Mouse (Mus musculus) frontal cortex, adult 2 months (tissue): ENCODE data around the gene Atxn7l3b. TPM values are rescaled to one million over a fixed set of nuclear protein-coding genes. Genes with fewer than 3 reads are reported as not detected.
A peak's percentile ranks its signal among the peaks of the same experiment; 100 is the strongest.
"Not testable (repeated sequence)": the region's sequence is repeated elsewhere in the genome, so short reads cannot be mapped to it uniquely, and the experiment has no call there.

ENCODE experiments used
- DNase-seq, 2 experiments: peaks; one replicate each; pipeline ENCODE4 v3.0.0; 2022; ENCODE audit warnings: low spot score in 1 of 2; ENCODE audit errors: extremely low spot score in 1 of 2
- polyA plus RNA-seq: library from polyadenylated mRNA; depleted of rRNA; stranded (reverse); fragments of >200 nt; gene quantifications from 2 replicates; pipeline ENCODE4 v1.2.3, GENCODE M21; 2012; rRNA removed

Gene Atxn7l3b
- polyA plus RNA-seq, result 86.9 and 92.5 TPM in 2 replicates

DNA sequence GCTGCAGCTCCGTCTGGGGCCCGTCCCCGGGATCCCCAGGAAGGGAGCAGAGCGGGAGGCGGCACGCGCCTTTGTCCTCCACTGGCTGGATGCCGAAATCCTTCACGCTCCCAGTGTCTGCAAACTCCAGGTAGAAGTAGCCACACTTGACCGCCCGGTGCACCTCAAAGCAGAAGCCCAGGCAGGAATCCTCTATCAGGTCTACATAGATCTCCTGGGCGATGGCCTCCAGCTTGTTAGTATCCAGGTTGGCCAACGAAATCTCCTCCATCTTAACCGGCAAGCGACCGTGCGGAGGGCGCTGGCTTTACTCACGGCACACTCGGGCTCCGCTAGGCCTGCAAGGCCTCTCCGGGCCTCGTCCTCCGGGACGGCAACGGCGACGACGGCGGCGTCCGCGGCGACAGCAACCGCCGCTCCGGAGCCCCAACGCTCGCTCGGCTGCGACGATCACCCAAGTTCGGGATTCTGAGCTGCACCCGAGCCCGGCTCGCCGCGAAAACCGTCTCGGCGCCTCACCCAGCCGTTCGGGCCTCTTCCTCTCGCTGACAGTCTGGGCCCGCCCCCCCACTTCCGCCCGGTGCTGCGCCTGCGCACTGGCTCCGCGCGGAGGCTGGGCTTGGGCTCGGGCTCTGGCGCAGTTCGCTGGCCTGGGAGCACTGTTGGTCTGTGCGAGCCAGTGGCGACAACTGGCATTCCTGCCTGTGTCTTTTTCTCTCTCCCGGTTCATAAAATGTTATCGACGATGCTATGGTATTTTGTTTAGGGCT lies at the start of gene Atxn7l3b:
Gene Atxn7l3b, minus strand, starts transcription at position 550 of the 770 bp plus-strand sequence.
- peak; percentile 73 to 96 for DNase-seq

DNA sequence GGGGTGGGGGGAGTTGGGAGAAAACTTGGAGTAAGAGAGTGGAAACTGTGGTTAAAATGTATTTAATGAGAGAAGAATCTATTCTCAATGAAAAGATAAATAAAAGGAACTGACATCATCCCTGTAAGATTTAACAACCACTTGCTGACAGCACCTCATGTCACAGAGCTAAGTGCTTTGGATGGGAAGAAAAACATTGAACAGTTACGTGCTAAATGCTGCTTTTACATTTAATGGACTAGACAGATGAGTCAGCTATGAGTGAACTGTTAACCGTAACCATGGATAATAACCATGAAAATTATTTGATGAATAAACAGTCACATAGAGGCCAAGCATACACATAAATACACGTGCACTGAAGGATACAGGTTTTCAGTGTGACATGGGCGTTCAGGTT lies 48.8 kb upstream of the Atxn7l3b start:
- DNase-seq, result no peak

- DNase-seq, result no peak
Observed at GRCm38 (mm10) chr10:112973286-112974026, 44.7 kb upstream of the Atxn7l3b start.

DNA sequence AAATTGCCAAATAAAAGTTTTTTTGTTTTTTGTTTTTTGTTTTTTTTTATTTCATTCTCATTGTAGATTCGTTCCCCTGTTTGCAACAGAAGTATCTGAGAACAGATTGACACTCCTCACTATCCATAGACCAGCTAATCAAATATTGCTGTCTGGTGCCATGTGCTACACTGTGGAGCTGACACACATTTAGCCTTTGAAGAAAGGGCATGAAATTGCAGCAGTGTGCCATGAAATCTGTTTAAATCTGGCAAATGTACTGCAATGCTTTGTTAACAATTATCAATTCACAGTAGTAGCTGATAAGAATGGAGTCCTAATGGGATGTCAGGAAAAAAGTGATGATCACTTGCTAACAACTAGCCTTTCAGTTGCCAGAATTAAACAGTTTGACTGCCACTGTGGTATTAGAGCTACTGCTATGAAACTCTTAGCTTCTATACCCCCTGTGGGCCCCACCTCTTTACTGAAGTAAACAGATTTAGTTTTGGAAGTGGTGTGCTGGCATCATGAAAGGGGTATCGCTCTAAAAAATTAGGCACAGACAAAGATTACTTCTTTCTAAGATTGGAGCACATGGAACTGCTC lies 41.3 kb upstream of the Atxn7l3b start:
- DNase-seq, result no peak

DNA sequence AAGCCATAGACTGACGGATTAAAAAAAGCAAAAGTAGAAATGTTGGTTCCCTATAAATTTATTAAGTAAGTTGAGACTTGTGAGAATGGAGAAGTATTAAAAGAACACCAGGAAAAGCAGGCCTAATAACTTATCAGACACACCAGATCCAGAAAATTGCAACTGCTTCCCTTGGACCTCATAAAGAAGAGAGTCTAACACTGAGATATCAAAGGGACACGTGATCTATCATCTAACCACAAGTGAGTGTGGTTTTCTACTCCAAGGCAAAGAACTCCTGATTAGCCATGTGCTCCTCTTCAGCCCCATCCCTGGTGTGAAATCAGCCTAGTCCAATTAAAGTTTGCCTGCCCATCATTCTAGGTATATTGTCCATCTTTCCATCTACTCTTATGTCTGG lies 38.8 kb upstream of the Atxn7l3b start:
- DNase-seq, result no peak

DNA sequence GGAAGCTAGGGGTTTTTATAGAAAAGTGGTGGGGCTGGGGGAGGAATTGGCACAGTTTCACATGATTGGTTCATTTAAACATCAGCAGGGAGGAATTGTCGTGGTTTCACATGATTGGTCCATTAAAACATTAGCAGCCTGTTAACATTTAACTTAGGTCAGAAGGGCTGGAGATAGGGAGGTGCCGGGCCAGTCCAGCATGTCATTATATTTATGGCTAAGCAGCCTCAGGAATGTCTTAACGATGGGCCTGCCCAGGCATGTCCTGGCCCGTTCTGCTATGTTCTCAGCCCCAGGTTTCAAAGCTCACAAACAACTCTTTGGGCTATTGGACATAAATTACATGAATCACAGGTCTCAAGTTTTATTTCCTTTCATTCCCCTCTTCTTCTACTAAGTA lies 33.4 kb upstream of the Atxn7l3b start:
- not testable (repeated sequence) for DNase-seq

- no peak for DNase-seq
Observed at GRCm38 (mm10) chr10:112954140-112954539, 25.3 kb upstream of the Atxn7l3b start.

- DNase-seq, result no peak
Observed at GRCm38 (mm10) chr10:112948453-112948852, 19.7 kb upstream of the Atxn7l3b start.

DNA sequence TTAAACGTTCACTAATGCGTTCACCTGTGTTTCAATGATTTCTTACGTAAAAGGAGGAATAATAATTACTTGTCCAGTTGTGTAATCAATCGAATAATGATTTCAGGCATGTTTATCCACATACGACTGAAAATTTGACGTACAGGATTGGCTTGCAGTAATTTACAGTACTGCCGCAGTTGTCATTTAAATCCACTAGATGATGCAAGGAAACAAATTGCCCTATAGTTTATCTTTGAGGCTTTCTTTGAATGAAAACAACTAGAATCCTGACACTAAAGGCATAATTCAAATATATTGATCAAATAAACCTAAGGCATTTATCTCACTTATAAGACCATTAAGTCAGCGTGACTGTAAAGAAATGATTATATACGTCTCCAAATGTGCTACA lies 418 bp upstream of the Atxn7l3b start:
- DNase-seq, result no peak

DNA sequence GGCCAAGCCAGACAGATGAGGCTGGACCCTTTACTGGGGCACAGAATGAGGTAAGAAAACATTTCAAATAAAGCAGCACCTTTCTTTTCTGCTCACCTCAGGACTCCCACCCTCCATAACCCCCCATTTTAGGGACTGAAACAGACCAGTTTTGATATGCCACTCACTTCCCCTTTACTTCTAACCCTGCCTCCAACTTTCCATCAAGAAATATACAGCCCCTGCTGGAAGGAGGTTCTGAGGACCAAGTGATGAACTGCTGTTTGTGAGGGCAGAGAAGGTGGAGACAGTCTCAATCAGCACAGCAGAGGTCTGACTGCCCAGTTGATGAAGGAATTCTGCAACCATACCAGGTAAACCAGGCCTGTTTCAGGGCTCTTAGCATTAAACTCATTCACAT lies 1.8 kb downstream of the Atxn7l3b start:
- no peak for DNase-seq

GRCm38 (mm10) chr10:112926271-112926670 lies 2.5 kb downstream of the Atxn7l3b start:
- DNase-seq, result no peak

DNA sequence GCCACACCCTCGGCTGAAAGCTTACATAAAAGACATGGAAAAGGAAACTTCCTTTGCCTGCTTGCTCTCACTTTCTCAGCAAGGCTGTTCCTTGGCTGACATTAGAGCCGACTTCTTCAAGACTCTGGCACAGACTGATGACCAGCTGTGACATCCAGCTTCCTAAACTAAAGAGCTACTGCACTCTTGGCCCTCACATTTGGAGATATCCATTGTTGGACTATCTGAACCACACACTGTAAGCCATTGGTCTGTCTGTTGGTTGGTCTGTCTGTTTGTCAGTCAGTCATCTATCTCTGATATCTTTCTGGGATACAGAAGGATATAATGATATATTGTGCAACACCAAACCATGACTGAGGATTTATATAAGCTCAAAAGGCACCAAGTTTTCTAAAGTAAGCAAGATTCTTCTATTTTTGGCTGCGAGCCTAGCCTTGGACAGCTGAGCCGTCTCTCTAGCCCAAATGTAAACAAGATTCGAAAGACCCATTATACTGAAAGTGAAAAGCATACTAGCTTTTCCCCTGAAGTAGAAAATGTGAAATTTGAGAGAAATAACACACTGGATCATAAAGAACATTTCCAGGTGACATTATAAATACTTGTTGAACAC lies 12.1 kb downstream of the Atxn7l3b start:
- DNase-seq, result no peak

DNA sequence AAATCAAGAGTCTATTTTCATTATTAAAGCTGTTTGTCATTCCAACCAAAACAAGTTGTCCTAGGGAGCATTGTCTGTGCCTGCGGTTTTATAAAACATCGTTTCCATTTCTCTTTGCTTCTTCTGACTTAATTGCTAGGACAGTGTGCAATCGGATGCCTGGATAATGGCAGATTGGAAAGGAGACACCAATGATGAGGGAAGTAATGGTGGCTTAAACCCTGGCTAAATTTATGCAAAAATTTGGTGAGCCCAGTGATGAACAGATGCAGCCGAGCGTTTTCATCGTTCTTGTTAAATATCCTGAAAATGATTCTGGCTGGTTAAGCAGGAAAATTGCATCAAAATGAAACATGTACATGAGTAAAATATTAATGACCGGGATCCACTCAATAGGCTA lies 28.6 kb downstream of the Atxn7l3b start:
- no peak for DNase-seq

GRCm38 (mm10) chr10:112899796-112900195 lies 29.0 kb downstream of the Atxn7l3b start:
- no peak for DNase-seq

- DNase-seq, result no peak
Observed at GRCm38 (mm10) chr10:112896636-112897035, 32.2 kb downstream of the Atxn7l3b start.

- no peak for DNase-seq
Observed at GRCm38 (mm10) chr10:112893622-112894252, 35.1 kb downstream of the Atxn7l3b start.

DNA sequence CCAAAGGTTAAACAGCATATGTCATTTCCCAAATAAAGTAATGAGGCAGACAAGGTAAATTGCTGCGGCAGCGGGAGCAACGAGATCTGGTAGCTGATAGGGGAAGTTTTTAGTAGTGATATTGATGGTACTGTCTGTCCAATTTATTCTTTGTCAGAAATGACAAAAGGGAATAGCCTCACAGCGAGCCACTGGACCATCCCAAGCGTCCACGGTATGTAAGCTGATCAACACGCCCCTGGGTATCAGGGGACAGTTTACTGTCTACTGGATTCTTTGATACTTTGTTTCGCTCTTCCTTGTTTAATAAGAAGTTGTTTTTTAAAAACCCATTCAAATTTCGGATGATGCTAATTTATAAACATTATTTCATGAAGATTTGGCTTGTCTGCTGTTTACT lies 44.7 kb downstream of the Atxn7l3b start:
- DNase-seq, result no peak

- DNase-seq, result no peak
Observed at GRCm38 (mm10) chr10:112883688-112884004, 45.2 kb downstream of the Atxn7l3b start.

DNA sequence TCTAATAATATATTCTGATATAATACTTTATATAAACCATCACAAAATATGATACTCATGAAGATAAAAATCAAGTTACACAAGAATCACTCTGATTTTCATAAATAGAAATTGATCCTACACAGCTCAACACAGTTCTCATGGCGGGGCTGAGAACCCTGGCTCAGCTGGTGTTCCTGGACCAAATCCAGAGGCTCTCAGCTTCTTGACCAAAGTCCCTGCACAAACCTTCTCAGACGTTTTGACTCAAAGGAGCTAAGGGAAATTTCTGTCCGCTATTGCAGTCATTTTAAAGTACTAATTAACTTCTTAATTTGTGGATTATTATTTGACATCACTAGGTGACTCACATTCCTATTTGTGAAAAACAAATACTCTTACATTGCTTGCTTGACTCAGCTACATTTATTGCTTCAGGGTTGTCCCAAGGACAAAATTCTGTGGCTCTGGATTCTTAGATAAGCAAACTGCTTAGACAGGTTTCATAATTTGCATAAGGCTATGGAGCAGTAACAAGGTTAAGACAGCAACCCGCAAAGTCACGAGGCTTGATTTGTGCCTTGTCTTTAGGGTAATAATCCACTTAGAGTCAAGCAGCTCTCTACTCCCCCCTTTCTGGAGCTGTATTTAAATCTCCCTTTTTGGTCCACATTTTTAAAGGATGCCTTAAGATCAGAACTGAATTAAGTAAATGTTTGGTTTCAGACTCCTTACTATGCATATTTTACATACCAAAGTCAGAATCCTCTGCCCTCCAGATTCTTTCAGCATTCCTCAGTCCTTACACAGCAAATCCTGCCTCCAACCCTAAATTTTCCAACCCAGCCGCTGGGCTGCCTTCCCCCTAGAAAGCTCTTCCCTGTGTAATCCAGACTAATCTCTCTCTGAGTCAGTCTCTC lies 45.8 kb downstream of the Atxn7l3b start:
- DNase-seq, result no peak

DNA sequence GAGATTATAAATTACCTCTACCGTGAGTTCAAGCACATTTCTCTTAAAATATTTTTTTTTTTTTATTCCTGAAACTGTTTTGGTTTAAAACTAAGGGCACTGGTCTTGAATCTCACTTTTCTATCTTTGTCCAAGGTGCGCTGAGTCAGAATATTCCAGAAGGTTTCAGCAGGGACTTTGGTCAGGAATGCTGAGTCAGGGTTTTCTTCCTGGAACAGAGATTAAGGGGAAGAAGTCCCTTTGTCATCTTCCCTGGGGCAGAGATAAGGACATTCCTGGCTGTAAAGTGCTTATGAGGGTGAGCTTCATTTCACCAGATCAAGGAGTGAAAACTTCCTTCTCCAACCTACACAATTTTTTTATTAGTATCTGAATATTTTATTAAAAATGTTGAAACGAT lies 46.7 kb downstream of the Atxn7l3b start:
- no peak for DNase-seq
